Mouse (Mus musculus) gastrocnemius, postnatal 14 days (tissue): ENCODE measurements around the gene Adap1. TPM values are rescaled to one million over a fixed set of nuclear protein-coding genes. Genes with fewer than 3 reads are reported as not detected.
A peak's percentile ranks its signal among the peaks of the same experiment; 100 is the strongest.

ENCODE experiments used
- DNase-seq: peaks from one replicate; pipeline ENCODE4 v3.0.0; 2021; ENCODE audit warnings: mixed read lengths
- intact Hi-C: fragments of 180-260 bp; cut with DNase I; formaldehyde crosslinking; loops from one replicate; pipeline ENCODE4 v1.15.1; 2025; ENCODE audit warnings: low total_unique reads
- total RNA-seq, 2 experiments: library from RNA; stranded (reverse); gene quantifications; 2 replicates each; pipeline ENCODE4 v1.2.3; 2021

Gene Adap1
- total RNA-seq, 2 experiments from 2014 or later = 0.78 to 2.0 TPM

DNA sequence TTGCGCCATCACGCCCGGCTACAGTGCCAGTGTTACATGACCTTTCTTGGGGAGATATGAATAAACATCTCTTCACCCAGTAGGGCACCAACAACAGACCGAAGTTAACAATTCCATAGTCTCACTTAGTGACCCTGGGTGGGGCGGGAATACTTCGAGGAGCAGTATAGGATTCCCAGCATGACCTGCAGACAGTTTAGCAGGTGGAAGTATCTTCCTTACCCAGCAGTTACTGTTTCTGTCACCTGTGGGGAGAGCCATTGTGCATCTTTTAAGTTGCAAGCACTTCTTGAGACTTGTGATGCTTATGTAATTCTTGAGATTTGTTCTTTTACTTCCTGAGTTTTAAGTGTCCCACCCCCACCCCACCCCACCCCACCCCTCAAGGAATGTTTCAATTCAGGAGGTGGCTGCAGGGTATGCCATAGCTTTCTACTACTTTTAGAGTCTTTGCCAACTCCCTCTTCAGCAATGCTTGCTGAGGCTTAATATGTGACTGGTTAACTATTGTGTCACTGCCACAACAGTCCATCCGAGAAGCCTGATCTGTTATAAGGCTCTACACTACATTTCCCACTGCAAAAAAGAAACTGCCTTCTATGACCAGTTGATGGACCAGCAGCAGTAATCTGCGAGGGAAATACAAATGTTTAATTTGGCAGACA is 66.9 kb downstream of the Adap1 start:
- no peak for DNase-seq

DNA sequence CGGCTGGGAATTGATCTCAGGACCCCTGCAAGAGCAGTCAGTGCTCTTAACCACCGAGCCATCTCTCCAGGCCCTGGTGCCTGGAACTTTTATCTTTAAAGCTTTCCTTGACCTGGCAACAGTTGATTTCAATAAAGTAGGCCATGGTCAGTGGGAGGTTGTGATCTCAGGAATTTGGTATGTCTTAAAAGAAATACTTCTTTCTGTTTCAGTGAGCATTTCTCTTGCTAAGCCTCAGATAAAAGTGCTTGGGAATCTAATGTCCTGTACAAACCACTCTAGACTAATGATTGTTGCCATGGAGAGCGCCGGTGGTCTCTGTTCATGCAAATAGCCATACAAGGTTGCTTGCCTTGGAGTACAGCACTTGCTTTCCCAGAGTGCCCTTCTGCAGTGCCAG is 67.6 kb downstream of the Adap1 start:
- no peak for DNase-seq
- intact Hi-C loops = no loop called here

More for the DNA sequence above, 66.9 kb downstream of the Adap1 start:
- intact Hi-C loops = no loop called here

DNA sequence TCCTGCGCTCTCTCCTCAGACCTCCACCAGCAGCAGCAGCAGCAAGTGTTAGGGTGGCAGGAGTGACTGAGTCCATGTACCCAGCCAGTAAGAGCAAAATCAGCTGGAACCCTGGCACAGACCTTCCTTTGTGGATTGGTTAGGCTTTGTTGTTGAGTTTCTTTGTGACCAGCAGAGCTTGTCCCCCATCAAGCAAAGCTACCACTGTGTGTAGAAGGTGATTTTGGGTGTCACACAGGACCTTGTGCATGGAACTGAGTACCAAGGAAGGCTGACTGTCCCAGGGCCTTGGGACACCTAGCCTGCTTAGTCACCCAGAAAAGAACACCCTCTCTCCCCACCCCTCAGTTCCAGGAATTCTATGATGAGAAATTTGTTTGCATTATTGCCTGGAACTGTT is 68.2 kb downstream of the Adap1 start:
- intact Hi-C loops = no loop called here
- DNase-seq = no peak

DNA sequence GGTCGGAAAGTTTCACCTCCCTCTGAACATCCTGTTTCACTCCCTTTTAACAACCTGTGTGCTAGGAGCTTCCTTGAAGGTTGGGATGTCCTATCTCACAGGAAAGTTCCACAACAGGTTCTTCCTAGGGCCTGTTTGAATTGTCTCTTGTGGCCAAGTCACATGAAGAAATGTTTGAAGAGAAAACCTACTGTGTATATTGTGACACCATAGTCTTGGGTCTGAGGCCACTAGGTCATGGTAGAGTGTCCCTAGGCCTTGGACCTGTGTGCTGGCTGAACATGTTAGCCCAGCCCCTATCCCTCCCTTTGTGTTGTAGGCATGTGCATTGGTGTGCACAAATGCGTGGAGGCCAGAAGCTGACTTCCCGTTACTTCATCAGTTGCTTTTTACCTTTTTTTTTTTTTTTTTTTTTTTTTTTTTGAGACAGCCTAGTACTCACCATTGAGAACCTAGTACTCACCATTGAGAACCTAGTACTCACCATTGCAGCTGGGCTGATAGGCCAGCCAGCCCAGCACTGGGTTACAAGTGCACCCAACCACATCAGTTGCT is 69.1 kb downstream of the Adap1 start:
- intact Hi-C loops = no loop called here
- no peak for DNase-seq

DNA sequence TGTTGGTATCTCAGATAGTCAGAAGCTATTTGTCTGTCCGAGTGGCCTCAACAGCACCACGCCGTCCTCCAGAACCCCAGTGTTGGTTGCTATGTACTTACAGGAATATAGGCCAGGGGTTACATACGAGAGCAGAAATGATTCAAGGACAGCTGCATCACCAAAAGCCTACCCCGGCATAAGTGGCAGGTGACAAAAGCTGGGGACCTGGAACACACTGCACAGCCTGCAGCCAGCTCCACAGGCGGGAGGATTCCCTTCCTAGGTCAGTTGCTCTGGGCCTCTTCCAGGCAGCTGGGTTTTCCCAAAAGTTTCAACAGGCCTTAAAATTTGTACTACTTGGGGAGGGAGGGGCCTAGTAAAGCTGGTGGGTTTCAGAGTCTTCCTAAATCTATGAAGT is 69.6 kb downstream of the Adap1 start:
- DNase-seq = peak; percentile 38
- intact Hi-C loops = no loop called here

DNA sequence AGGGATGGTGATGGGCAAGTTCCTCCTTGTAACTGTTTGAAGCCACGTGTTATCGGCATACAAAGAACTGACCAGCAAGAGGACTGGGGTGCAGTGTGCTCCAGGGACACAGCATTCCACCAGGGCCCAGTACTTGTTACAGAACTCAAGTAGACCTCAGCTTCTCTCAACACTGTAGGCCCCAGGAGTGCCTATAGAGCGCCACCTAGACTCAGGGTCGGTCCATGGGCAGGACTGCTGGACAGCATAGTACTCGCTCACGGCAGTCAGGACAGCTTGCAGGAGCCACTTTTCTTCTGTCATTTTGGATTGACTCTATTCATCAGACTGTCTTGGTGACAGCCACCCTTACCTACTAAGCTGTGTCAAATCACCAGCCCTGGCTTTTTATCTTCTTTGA is 70.5 kb downstream of the Adap1 start:
- no peak for DNase-seq
- intact Hi-C loops = no loop called here

DNA sequence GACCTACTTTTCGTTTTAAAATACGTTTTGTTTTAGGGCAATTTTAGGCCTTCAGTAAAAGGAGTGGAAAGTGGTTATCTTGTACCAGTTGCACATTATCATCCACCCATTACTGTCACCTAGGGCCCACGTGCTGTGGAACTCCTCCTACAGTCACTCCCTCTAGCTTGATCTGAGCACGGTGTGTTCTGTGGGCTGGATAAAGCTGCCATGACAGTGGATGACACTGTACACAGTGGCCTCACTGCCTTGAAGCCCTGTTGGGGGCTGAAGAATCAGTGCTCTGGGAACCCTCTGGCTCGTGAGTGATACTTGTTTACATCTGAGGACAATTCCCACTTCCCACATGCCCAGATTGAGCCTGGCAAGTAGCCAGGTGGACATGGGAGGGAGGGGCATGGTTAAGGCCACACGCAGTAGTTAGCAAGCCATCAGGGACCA is 72.1 kb downstream of the Adap1 start:
- DNase-seq = no peak

DNA sequence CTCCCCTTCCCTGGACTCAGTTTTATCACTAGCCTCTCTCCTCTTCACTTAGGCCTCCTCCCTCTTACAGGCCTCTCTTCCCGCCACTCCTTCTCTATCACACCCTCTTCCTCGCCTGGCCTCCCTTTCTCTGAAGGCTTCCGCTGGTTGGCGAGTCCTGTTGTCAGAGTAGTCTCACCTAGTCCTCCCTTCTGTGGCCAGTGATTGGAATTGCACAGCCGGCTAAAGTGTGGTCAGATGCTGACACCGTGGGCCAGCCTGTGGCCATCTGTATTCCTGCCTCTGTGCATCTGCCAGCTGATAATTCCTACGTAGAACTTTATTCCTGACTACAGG is 72.5 kb downstream of the Adap1 start:
- intact Hi-C loops = no loop called here

More for the DNA sequence above, 72.1 kb downstream of the Adap1 start:
- intact Hi-C loops = no loop called here

DNA sequence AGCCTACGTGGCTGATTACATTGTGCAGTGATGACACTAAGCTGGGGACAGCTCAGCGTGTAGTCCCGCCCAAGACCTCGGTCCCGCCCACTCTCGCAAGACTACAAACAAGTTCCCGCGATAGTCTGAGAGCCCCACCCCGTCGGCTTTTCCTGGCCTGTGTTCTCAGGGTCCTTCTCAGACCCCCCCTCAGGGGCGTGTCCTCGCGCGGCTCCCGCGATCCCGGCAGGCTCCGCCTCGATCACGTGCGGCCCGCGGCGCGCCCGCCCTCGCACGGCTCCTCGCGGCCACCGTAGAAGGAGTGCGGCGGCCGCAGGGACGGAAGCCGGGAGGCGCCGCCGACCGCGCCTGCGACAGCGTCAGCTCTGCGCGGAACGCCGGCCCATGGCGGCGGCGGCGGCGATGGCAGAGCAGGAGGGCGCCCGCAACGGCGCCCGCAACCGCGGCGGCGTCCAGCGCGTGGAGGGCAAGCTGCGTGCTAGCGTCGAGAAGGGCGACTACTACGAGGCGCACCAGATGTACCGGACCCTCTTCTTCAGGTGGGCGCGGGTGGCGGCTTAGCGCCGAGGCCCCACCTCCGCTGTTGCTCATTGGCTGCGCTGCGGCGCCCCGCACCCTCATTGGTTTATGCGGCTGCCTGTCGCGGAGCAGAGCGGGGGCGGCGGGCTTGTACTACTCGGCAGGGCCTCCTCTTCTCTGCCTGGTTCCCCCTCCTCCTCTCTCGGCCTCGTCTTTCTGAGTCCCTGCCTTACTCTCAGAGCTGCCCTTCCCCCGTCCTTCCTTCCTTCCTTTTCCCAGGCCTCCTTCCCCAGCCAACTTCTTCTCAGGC is 73.1 kb downstream of the Adap1 start, which contains the start of gene Get4:
TSS of gene Get4 (plus strand) at position 244 of the 829 bp plus-strand sequence.
- intact Hi-C loops = no loop called here
- peak; percentile 100 for DNase-seq

More for the DNA sequence above, 72.5 kb downstream of the Adap1 start:
- DNase-seq = no peak

DNA sequence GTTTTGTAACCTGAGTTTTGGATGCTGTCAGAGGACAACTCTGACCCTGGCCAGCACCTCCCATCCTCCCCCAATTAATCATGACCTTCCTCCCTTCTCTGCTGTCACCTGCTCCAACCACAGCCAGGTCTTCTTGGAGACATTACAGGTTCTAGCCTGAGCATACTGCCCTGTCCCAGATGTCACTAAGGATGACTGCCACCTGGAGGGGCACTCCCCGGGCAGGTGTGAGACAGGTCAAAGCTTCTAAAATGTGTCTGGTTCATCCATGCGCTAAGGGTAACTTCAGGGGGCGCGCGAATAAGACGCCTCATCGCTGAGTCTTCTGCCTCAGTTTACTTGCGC is 73.7 kb downstream of the Adap1 start:
- intact Hi-C loops = no loop called here
- DNase-seq = no peak

DNA sequence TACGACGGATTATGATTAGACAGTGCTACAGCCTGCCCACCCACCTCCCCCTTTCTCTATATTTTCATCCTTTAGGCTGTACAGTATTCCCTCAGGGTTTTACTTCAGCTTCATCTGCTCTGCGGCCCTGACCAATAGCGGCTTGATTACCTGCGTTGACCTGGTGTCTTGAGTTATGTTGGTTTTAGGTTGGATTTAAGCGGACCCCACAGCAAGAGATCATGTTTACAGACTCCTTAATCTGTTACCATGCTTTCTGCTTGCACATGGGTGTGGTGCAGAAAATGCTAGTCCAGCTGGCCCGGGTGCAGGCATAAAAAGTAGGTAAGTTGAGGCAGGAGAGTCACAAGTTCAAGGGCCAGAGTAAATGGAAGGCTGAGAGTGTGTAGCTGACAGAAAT is 74.1 kb downstream of the Adap1 start:
- no peak for DNase-seq
- intact Hi-C loops = no loop called here

DNA sequence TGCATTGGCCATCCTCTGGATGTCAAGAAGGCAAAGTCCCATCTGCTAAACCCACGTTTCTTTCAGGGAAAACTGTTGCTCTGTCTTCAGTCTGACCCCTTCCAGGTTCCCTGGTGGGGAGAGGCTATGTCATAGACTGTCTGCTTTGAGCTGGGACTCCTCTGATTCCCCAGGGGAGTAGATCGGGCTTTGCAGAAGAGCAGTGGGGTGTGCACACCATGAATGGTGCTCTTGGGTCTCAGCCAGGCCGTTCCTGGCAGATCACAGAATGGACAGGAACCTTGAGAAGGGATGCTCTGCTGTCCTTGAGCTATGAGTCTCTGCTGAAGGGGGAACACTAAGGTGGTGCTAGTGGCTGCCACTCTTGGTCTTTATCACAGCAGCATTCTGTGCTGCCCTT is 76.6 kb downstream of the Adap1 start:
- intact Hi-C loops = no loop called here

DNA sequence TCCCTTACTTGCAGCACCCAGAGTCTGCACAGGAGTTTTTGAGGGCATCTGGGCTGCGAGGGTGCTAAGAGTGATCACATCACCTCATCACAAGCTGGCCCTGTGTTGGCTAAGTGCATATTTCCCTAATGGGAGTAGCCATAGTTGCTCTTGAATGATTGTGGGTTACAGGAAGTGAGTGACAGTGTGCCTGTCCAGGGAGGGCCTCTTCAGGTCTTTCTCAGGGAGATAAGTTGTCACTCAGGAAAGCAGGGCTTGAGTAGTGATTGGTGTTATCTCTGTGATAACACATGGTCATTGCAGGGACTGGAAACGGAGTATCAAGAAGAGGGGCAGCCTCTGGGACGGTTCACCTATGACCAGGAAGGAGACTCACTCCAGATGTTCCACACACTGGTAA is 77.7 kb downstream of the Adap1 start:
- intact Hi-C loops = no loop called here
- DNase-seq = no peak

More for the DNA sequence above, 76.6 kb downstream of the Adap1 start:
- DNase-seq = no peak

DNA sequence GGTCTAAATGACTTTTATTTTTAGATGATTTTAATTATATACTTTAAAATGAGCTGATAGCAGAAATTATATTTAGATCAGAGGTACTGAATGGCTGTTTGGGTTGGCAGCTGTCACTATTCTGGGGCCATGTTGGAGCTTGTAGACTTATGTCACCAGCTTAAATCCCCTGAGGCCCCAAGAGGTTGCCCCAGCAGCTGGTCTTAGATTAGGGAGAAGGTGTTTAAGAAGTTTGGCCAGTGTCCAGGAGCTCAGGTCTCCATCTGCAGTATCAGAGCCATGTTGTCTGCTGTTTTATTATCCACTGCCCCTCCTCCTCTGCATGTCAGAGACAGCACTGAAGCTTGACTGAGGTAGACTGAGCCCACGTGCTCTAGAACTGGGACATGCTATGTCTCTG is 82.0 kb downstream of the Adap1 start:
- intact Hi-C loops = no loop called here
- no peak for DNase-seq

DNA sequence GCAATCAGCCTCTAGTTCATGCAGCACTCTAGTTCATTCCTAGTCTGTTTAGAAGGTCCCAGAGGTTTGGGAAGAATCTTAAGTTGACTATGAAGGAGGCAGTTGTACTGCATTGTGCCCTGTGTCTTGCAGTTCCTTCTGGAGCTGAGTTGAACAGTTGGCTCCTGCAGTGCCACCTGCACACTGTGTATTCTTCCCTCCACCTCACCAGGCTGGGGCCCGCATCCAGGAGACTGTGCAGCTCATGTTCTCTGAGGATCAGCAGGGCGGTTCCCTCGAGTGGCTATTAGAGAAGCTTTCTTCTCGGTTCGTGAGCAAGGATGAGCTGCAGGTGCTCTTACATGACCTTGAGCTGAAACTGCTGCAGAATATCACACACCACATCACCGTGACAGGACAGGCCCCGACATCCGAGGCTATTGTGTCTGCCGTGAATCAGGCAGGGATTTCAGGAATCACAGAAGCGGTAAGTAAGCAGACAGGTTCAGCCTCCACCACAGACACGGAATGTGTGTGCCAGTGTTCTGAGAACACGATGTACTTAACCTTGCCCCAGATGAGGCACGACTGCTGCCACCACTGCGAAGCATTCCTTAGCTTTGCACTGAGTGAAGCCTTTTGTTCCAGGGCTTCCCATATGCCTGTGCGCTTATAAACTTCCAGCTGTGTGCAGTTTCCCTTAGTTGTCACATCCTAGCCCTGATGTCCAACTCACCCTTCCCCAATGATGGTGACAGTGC is 84.2 kb downstream of the Adap1 start:
- intact Hi-C loops = no loop called here
- DNase-seq = no peak

DNA sequence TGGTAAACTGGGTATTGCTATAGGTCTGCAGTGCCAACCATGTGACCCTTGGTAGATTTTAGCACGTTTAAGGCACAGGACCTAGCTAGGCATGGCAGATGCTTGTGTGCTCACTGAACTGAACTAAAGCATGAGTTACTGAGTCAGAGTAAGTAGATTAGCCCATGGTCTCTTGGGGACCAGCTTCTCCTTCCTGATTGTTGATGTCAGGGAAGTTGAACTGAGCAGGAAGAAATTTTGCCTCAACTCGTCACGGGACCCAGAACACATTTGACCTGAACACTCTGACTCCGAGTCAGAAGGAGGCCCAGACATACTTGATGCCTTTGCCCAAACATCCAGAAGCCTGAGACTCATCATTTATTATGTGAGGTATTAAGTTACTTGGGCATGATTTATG is 88.0 kb downstream of the Adap1 start:
- intact Hi-C loops = no loop called here
- no peak for DNase-seq

DNA sequence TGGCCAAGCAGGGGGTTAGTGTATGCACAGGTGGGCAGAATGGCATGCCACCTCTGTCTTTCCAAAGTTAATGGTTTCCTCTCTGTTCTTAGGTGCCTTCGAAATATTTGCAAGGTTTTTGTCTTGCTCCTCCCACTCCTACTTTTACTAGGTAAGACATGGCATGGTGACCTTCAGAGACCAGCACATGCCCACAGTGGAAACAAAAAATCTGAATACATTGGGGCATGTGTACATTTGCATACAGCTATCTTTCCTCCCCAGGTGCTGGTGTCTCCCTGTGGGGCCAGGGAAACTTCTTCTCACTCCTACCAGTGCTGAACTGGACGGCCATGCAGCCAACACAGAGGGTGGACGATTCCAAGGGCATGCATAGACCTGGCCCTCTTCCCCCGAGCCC is 91.0 kb downstream of the Adap1 start:
- intact Hi-C loops = no loop called here
- no peak for DNase-seq

DNA sequence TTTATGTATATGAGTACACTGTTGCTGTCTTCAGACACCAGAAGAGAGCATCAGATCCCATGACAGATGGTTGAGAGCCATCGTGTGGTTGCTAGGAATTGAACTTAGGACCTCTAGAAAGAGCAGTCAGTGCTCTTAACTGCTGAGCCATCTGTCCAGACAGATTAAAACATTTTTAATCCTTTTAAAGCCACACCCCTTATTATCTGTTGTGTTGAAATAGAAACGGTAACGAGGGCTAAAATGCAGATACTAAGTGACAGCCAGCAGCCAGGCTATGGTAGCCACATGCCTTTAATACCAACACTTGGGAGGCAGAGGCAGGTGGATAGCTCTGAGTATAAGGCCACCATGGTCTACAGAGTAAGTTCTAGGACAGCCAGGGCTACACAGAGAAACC is 93.3 kb downstream of the Adap1 start:
- intact Hi-C loops = no loop called here
- DNase-seq = no peak

DNA sequence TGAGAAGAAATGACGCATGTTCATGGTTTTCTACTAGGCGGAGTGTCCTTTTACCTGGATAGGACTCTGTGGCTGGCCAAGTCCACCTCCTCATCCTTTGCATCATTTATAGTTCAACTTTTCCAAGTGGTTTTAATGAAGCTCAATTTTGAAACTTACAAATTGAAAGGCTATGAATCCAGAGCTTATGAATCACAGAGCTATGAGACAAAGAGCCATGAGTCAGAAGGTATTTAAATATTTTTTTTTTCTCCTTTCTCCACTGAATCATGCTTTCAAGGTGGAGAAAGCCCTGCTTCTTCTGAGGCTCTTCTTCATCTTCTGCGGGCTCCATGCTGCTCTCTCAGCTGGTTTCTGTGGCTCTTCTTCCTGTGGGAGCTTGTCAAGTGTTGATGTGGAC is 95.7 kb downstream of the Adap1 start:
- intact Hi-C loops = no loop called here
- DNase-seq = no peak

DNA sequence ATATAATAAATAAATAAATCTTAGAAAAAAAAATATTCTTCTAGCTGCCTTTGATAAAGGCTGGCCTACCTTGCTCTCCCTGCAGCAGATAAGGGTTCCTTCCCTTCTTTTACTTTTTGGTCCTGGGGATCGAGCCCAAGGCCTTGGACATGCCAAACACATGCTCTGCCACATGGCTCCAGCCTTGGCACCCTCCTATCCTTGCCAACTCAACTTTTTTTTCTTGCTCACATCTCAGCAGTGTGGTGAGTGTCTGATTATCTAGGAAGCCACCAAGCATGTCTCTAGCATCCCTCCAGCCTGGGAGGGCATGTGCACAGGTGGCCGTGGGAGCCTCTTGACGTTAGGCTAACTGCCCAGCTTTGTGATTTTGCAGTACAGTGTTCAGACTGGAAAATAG is 97.1 kb downstream of the Adap1 start:
- no peak for DNase-seq
- intact Hi-C loops = no loop called here
